Mouse (Mus musculus) gastrocnemius, postnatal 36 days (tissue): ENCODE data around the gene Slc9a9. TPM values are rescaled to one million over a fixed set of nuclear protein-coding genes. Genes with fewer than 3 reads are reported as not detected.
A peak's percentile ranks its signal among the peaks of the same experiment; 100 is the strongest.

Experiments used
- DNase-seq, 2 experiments: peaks; one replicate each; pipeline ENCODE4 v3.0.0; 2022
- intact Hi-C: fragments of 180-260 bp; cut with DNase I; formaldehyde crosslinking; loops from one replicate; pipeline ENCODE4 v1.15.1; 2025
- total RNA-seq, 2 experiments: library from RNA; stranded (reverse); gene quantifications; 2 replicates each; pipeline ENCODE4 v1.2.3; 2021

The Slc9a9 gene
- total RNA-seq, 2 experiments from 2014 or later: 2.7 to 2.9 TPM

DNA sequence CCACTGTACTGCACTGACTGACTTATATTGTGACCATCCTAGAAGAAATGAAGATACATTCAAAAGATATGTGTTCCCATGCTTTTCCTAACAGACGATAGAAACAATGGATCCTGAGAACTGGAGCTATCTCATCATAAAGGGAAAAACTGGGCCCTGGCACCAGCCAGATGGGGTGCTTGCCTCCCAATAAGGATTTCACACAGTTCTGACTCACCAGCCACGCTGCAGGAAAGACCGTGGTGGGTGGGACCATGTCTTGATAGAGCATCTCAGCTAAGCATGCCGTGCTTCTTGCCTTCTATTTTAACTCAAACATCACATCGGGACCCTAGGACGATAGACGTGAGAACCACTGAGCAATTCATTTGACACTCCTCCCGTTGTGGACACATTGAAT, 60.7 kb downstream of the Slc9a9 start:
- intact Hi-C loops: loop anchor here (10.0 kb wide), 1 partner anchor 714 kb away; no protein-coding TSS in a partner anchor
- DNase-seq: no peak

- intact Hi-C loops: loop anchor here (10.0 kb wide), 1 partner anchor 713 kb away; no protein-coding TSS in a partner anchor
- DNase-seq: no peak
These were observed 62.4 kb downstream of the Slc9a9 start for GRCm38 (mm10) chr9:94732136-94732535.

DNA sequence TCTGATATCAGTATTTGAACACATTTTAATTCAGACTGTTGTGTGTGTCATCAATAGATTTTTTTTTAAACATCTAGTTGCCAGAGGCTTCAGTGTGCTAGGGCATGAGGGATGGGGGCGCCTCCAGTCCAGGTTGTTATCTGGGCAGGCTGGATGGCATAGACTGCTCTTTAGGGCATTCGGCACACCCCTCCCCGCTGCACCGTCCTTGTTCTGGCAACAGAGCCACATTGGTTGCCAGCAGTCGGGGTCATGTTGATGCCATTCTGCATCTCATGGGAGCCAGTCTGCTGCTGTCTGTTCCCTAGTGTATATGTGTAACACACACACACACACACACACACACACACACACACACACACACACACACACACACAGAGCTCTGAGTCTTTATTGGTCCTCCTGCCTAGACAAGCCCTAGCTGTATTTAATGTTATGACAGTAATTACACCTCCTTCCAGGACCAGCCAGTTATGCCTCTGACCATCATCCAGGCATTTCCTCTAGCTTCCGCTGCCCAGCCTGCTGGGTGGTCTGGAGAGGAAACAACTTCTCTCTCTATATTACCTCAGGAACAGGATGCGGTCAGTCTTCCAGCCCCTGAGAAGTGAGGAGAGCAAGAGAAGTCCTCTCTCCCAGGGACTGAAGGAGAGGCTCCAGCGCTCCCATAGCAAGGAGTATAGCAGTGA, 63.0 kb downstream of the Slc9a9 start:
- intact Hi-C loops: loop anchor here (10.0 kb wide), 1 partner anchor 712 kb away; no protein-coding TSS in a partner anchor
- no peak for DNase-seq

GRCm38 (mm10) chr9:94734320-94734719, 64.6 kb downstream of the Slc9a9 start:
- no peak for DNase-seq
- intact Hi-C loops: loop anchor here (10.0 kb wide), 1 partner anchor 710 kb away; no protein-coding TSS in a partner anchor

DNA sequence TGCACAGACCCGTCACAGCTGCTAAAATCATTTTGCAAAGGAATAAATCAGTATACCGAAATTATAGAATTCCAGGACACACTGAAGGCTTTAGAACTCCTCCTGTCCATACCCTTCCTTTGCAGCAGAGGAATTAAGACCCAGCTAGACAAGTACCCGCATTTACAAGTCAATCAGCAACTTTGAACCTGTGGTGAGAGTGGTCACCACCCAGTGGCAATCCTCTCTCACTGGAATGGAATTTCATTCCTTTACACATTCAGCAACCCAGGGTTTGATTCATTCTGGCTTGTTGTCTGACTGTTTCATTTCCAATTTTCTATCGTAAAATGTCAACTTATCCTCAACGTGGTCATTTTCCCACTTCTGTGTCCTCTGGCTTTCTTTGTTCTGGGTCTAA, 67.5 kb downstream of the Slc9a9 start:
- no peak for DNase-seq
- intact Hi-C loops: loop anchor here (10.0 kb wide), 1 partner anchor 708 kb away; no protein-coding TSS in a partner anchor

DNA sequence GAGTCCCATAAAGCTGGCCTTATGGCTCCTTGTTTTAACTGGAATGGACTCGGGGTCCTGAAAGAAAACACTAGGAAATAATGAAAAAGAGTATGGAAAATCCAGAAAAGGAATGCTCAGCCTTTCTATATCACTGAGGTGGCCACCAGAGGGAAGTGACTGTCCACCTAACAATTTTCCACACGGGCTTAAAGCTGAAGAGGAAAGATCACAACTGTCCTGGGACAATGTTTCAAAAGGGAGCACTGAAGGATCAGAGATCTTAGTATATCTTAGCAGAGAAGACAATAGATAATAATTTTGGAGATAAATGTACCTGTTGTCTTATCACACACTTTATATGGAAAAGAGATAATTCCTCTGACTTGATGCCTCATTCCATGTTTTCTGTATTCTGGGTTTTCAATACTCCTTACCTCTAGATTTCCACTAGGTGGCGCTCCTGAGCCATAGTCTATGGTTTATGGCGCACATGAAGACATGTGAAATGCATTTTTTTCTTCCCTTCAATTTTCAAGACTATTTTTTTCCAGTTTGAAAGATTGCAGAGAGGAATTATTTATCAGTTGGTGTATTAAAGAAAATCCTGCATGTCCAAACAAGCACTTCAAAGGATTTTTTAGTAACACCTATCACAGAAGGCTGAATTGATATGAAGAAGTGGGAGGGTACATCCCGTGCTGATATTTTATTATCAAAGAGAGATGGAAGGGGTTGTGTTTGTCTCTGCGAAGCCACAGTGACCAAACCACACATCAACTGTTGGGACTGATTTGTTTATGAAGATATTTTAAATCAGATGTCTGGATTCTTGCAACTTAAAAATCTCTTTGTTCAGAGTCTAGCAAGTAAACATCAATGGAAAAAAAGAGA, 69.1 kb downstream of the Slc9a9 start:
- intact Hi-C loops: loop anchor here (10.0 kb wide), 1 partner anchor 706 kb away; no protein-coding TSS in a partner anchor
- DNase-seq: peak in 1 of 2 experiments; percentile 56

GRCm38 (mm10) chr9:94740841-94741240, 71.1 kb downstream of the Slc9a9 start:
- intact Hi-C loops: loop anchor here (5.0 kb wide), 1 partner anchor 666 kb away; the partner anchor contains the start of gene Chst2
- DNase-seq: no peak

GRCm38 (mm10) chr9:94743291-94743690, 73.6 kb downstream of the Slc9a9 start:
- intact Hi-C loops: loop anchor here (5.0 kb wide), 1 partner anchor 664 kb away; the partner anchor contains the start of gene Chst2
- no peak for DNase-seq

DNA sequence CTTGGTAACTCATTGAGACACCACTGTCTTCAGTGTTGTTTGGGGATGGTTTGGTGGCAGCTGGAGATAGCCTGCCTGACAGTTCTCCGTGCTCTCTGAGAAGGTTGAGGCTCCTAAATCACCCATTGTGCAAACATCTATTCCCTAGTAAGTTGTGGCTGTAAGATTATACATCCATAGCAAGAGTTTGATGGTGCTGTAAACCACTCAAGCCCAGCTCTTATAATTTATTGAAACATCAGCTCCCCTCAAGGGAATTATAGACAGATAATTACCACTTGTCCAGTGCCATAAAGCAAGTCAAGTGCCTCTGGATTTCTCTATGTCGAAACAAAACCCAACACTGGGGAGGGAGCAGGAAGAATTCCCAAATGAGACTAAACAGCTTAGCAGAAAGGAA, 78.8 kb downstream of the Slc9a9 start:
- DNase-seq: no peak
- intact Hi-C loops: no loop called here

- intact Hi-C loops: no loop called here
These were observed 80.5 kb downstream of the Slc9a9 start for GRCm38 (mm10) chr9:94750187-94750586.

DNA sequence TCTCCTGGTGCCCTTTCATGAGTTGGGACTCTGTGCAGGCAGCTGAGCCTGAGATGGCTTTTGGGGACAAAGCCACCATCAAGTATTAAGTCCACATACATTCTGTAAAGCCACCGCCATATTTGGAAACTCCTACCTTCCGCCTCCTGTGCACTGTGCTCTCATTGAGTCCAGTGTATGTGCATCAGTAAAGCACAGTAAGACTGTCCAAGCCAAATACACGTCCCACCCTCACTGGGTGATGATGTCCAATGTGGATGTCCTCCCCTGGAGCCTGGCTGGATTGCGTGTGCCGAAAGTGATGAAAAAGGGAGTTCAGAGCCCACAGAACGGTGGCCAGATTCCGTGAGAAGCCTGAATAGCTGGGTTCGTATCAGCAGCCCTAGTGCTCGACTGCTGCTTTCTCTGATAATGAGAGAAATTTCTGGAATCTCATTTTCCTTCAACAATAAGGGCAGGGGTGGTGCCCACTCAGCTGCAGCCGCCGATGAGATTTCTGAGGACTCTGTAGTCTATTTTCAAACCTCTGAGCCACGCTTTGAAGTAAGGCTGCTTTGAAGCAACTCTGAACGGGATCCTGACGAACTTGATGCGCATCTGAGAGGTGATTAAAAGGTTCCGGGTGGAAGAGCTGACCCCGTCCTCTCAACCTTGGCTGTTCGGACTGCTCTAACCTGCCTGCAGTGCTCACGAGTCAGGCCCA, 81.4 kb downstream of the Slc9a9 start:
- intact Hi-C loops: no loop called here

More at GRCm38 (mm10) chr9:94750187-94750586, 80.5 kb downstream of the Slc9a9 start:
- DNase-seq: no peak

GRCm38 (mm10) chr9:94751638-94752021, 81.9 kb downstream of the Slc9a9 start:
- intact Hi-C loops: no loop called here
- no peak for DNase-seq

More for the DNA sequence above, 81.4 kb downstream of the Slc9a9 start:
- no peak for DNase-seq

DNA sequence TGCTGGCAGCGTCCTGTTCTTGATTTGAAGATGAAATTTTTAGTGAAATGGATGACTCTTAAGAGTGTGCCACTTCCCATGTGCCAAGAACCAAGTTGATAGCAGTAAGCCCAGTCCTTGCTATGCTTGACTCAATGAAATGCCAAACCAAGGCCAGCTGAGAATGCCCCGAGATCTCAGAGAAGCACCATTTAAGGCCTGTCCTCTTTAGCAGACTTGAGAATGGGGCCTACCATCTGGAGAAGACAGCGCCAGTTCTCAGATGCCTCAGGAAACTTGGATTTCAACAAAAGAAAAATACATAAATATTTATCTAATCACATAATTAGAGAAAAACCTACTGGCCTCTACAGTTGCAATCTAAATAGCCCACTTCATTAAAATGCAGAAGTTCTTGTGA, 82.4 kb downstream of the Slc9a9 start:
- DNase-seq: no peak
- intact Hi-C loops: no loop called here

- intact Hi-C loops: no loop called here
- no peak for DNase-seq
These were observed 90.2 kb downstream of the Slc9a9 start for GRCm38 (mm10) chr9:94759904-94760303.

- intact Hi-C loops: no loop called here
These were observed 98.4 kb downstream of the Slc9a9 start for GRCm38 (mm10) chr9:94768114-94768513.

GRCm38 (mm10) chr9:94768524-94768923, 98.8 kb downstream of the Slc9a9 start:
- intact Hi-C loops: no loop called here
- DNase-seq: no peak

More at GRCm38 (mm10) chr9:94768114-94768513, 98.4 kb downstream of the Slc9a9 start:
- no peak for DNase-seq

DNA sequence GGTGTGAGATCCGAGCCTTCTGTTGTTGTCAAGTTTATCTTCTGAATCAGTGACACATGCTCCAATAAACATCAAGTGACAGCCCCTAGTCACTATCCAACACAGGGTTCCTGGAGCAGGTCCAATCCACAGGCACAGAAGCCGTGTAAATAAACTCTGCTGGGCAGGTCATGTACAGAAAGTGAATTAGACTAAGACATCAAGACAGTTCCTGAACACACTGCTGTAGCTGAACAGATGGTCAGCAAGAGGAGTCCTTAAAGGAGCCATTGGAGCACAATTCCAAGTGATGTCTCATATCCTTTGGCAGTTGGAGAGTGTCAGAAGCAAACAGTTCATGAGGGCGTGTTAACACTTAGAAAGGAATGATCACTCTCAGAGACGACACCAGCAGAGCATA, 103.6 kb downstream of the Slc9a9 start:
- intact Hi-C loops: no loop called here

GRCm38 (mm10) chr9:94788261-94788660, 118.6 kb downstream of the Slc9a9 start:
- DNase-seq: no peak
- intact Hi-C loops: no loop called here

More for the DNA sequence above, 103.6 kb downstream of the Slc9a9 start:
- DNase-seq: no peak

- intact Hi-C loops: no loop called here
These were observed 121.3 kb downstream of the Slc9a9 start for GRCm38 (mm10) chr9:94790966-94791365.

GRCm38 (mm10) chr9:94803073-94803472, 133.4 kb downstream of the Slc9a9 start:
- intact Hi-C loops: no loop called here

More at GRCm38 (mm10) chr9:94790966-94791365, 121.3 kb downstream of the Slc9a9 start:
- DNase-seq: no peak

More at GRCm38 (mm10) chr9:94803073-94803472, 133.4 kb downstream of the Slc9a9 start:
- no peak for DNase-seq
